In genomic region chr6:41631549-41631948, GRCm38 (mm10) we compare ENCODE assay signal across 32 mouse cellular contexts. TPM values are rescaled to one million over a fixed set of nuclear protein-coding genes. Genes with fewer than 3 reads are reported as not detected.
A peak's percentile ranks its signal among the peaks of the same experiment; 100 is the strongest.
DNase-seq lines count a peak whose midpoint lies in the region; ATAC-seq and TF ChIP-seq lines count a peak whose summit lies in the region.
"Had no signal": no experiment of that assay in that cellular context is flagged by ENCODE, and none has a peak within 500 bp of the region (broad histone marks: within the 10 kb centered on the region; RNA-seq: fewer than 3 reads in every experiment).

No protein-coding gene starts in this region.

- no peak for DNase-seq in forebrain, postnatal 0 days
- DNase-seq in forebrain, embryonic 14.5 days (ENCODE audit: low spot score) = no peak
- DNase-seq in layer of hippocampus, adult 2 months (ENCODE audit: low spot score in 2 of 2) = peak in 1 of 2 experiments; percentile 16
- no peak for DNase-seq in layer of hippocampus, postnatal 25 days (ENCODE audit: extremely low spot score in 1 of 2, low spot score in 1 of 2)
- peak; percentile 53 for DNase-seq in midbrain, embryonic 11.5 days (ENCODE audit: low spot score, missing footprints)
- no peak for DNase-seq in embryo, embryonic 9.5 days (ENCODE audit: extremely low spot score)
- DNase-seq: adrenal gland, adult 8-10 months; adrenal gland, postnatal 14 days; adrenal gland, postnatal 36 days; B cell, adult 2 months; cerebellum, adult 11 months; cerebellum, adult 18-20 months; cerebellum, adult 8-10 months; cerebellum, adult 9-11 months; cerebellum, postnatal 14 days; cerebellum, postnatal 36 days; embryo, embryonic 11 days had no signal

- TF ChIP-seq CTCF in forebrain, postnatal 0 days (IDR thresholded peaks at IDR 0.05; ENCODE audit: low read depth) = no peak
- no peak for TF ChIP-seq CTCF in layer of hippocampus, adult 2 months (conservative IDR thresholded peaks at IDR 0.05)

- no peak overlapping the region for H3K4me2 ChIP-seq in forebrain, postnatal 0 days (ENCODE audit: low read depth)
- no peak overlapping the region for H3K4me2 ChIP-seq in forebrain, embryonic 14.5 days (ENCODE audit: low read length)
- H3K4me2 ChIP-seq in midbrain, embryonic 11.5 days = no peak overlapping the region
- H3K4me2 ChIP-seq in midbrain, embryonic 16.5 days (ENCODE audit: low read length) = no peak overlapping the region
- H3K4me2 ChIP-seq: embryonic facial prominence, embryonic 12.5 days; forebrain, embryonic 13.5 days had no signal

- no peak overlapping the region for H3K9ac ChIP-seq in forebrain, postnatal 0 days
- H3K9ac ChIP-seq in forebrain, embryonic 14.5 days (ENCODE audit: low read length) = no peak overlapping the region
- H3K9ac ChIP-seq in midbrain, embryonic 11.5 days (ENCODE audit: low read length) = no peak overlapping the region
- no peak overlapping the region for H3K9ac ChIP-seq in midbrain, embryonic 16.5 days (ENCODE audit: low read depth, low read length)
- H3K9ac ChIP-seq: embryonic facial prominence, embryonic 12.5 days; forebrain, embryonic 13.5 days had no signal

- peak; percentile 48 for ATAC-seq in forebrain, postnatal 0 days
- no peak for ATAC-seq in forebrain, embryonic 14.5 days
- no peak for ATAC-seq in midbrain, embryonic 11.5 days (ENCODE audit: low FRiP score)
- ATAC-seq in midbrain, embryonic 16.5 days = no peak
- ATAC-seq: activated CD4-positive, CD25-positive, alpha-beta regulatory T cell, adult 4 months; CD4-positive, CD25-positive, alpha-beta regulatory T cell, adult 4 months; forebrain, embryonic 13.5 days; forebrain, embryonic 16.5 days; Patski had no signal

- H3K4me1 ChIP-seq in forebrain, postnatal 0 days (ENCODE audit: insufficient read depth) = no peaks in the 10 kb centered on the region
- no peaks in the 10 kb centered on the region for H3K4me1 ChIP-seq in forebrain, embryonic 14.5 days (ENCODE audit: control insufficient read depth, insufficient read depth, low read length)
- no peaks in the 10 kb centered on the region for H3K4me1 ChIP-seq in midbrain, embryonic 11.5 days (ENCODE audit: control insufficient read depth, insufficient read depth, low read length)
- H3K4me1 ChIP-seq in midbrain, embryonic 16.5 days (ENCODE audit: control insufficient read depth, insufficient read depth, low read length) = no peaks in the 10 kb centered on the region
- H3K4me1 ChIP-seq: embryonic facial prominence, embryonic 10.5 days; embryonic facial prominence, embryonic 12.5 days had no signal

- no peaks in the 10 kb centered on the region for H3K36me3 ChIP-seq in forebrain, postnatal 0 days (ENCODE audit: insufficient read depth)
- no peaks in the 10 kb centered on the region for H3K36me3 ChIP-seq in forebrain, embryonic 14.5 days (ENCODE audit: control insufficient read depth, insufficient read depth, low read length)
- no peaks in the 10 kb centered on the region for H3K36me3 ChIP-seq in midbrain, embryonic 11.5 days (ENCODE audit: control insufficient read depth, insufficient read depth, low read length)
- no peaks in the 10 kb centered on the region for H3K36me3 ChIP-seq in midbrain, embryonic 16.5 days (ENCODE audit: control insufficient read depth, insufficient read depth, low read length)
- H3K36me3 ChIP-seq: embryonic facial prominence, embryonic 10.5 days; embryonic facial prominence, embryonic 12.5 days; G1E had no signal

- H3K9me3 ChIP-seq in forebrain, postnatal 0 days (ENCODE audit: low read length) = no peaks in the 10 kb centered on the region
- no peaks in the 10 kb centered on the region for H3K9me3 ChIP-seq in forebrain, embryonic 14.5 days (replicated peaks; ENCODE audit: control insufficient read depth, low read length)
- no peaks in the 10 kb centered on the region for H3K9me3 ChIP-seq in midbrain, embryonic 11.5 days (ENCODE audit: control insufficient read depth, low read length)
- no peaks in the 10 kb centered on the region for H3K9me3 ChIP-seq in midbrain, embryonic 16.5 days (replicated peaks; ENCODE audit: control insufficient read depth, low read length, poor library complexity, severe bottlenecking)
- H3K9me3 ChIP-seq: embryonic facial prominence, embryonic 10.5 days; embryonic facial prominence, embryonic 12.5 days; forebrain, embryonic 13.5 days; G1E had no signal

- H3K4me3 ChIP-seq in forebrain, postnatal 0 days (ENCODE audit: low read depth, low read length) = no peak overlapping the region
- H3K4me3 ChIP-seq in forebrain, embryonic 14.5 days (ENCODE audit: low read depth, low read length) = no peak overlapping the region
- H3K4me3 ChIP-seq in layer of hippocampus, adult 2 months = no peak overlapping the region
- H3K4me3 ChIP-seq in midbrain, embryonic 11.5 days (ENCODE audit: low read depth, low read length) = no peak overlapping the region
- no peak overlapping the region for H3K4me3 ChIP-seq in midbrain, embryonic 16.5 days (ENCODE audit: low read depth, low read length)
- H3K4me3 ChIP-seq: embryonic facial prominence, embryonic 10.5 days; embryonic facial prominence, embryonic 12.5 days; forebrain, embryonic 13.5 days had no signal

- H3K27me3 ChIP-seq in forebrain, postnatal 0 days (ENCODE audit: insufficient read depth, low read length) = no peaks in the 10 kb centered on the region
- no peaks in the 10 kb centered on the region for H3K27me3 ChIP-seq in forebrain, embryonic 14.5 days (replicated peaks; ENCODE audit: control insufficient read depth, insufficient read depth, low read length)
- H3K27me3 ChIP-seq in midbrain, embryonic 11.5 days (ENCODE audit: control insufficient read depth, insufficient read depth, low read length) = no peaks in the 10 kb centered on the region
- no peaks in the 10 kb centered on the region for H3K27me3 ChIP-seq in midbrain, embryonic 16.5 days (ENCODE audit: control insufficient read depth, insufficient read depth, low read depth, low read length)
- H3K27me3 ChIP-seq: CH12.LX; embryonic facial prominence, embryonic 12.5 days; forebrain, embryonic 13.5 days; Patski had no signal

- 78% methylated on average over 4 of the region's 4 CpGs for WGBS in forebrain, postnatal 0 days
- WGBS in forebrain, embryonic 14.5 days = 83% methylated on average over 4 of the region's 4 CpGs
- 85% methylated on average over 4 of the region's 4 CpGs for WGBS in midbrain, embryonic 11.5 days
- whole genome bisulfite sequencing in midbrain, embryonic 16.5 days = 82% methylated on average over 4 of the region's 4 CpGs

- H3K27ac ChIP-seq in forebrain, postnatal 0 days (ENCODE audit: low read depth, low read length) = no peak overlapping the region
- H3K27ac ChIP-seq in forebrain, embryonic 14.5 days (ENCODE audit: low read depth, low read length) = no peak overlapping the region
- H3K27ac ChIP-seq in layer of hippocampus, adult 2 months = 0 out of 2 replicates have a peak overlapping the region, but pooled peaks have one; percentile 43
- H3K27ac ChIP-seq in midbrain, embryonic 11.5 days (ENCODE audit: low read depth, low read length) = no peak overlapping the region
- no peak overlapping the region for H3K27ac ChIP-seq in midbrain, embryonic 16.5 days (ENCODE audit: low read length)
- H3K27ac ChIP-seq: embryonic facial prominence, embryonic 10.5 days; embryonic facial prominence, embryonic 12.5 days; forebrain, embryonic 13.5 days had no signal

RNA-seq across cellular contexts. Expression of gene Trpv6, which starts 4.7 kb away (rescaled TPM):
- total RNA-seq in forebrain, postnatal 0 days (2014; rRNA removed) = not detected in 2 replicates
- 0.62 and 0.65 TPM in 2 replicates for polyA plus RNA-seq in forebrain, postnatal 0 days (2015; fragmentation: Nextera tagmentation; extraction: Ambion mirVana)
- 0.54 and 0.55 TPM in 2 replicates for polyA plus RNA-seq in forebrain, embryonic 14.5 days (2014; fragmentation: Nextera tagmentation; extraction: Ambion mirVana)
- total RNA-seq in layer of hippocampus, adult 2 months (2021) = under 1 TPM; 0.61 to 0.83 TPM
- total RNA-seq in layer of hippocampus, postnatal 25 days (2021) = 1 to 10 TPM in 1 of 2 experiments, under 1 TPM in 1; 0.57 to 1.2 TPM
- 0.26 and 0.27 TPM in 2 replicates for polyA plus RNA-seq in midbrain, embryonic 11.5 days (2014; fragmentation: Nextera tagmentation; extraction: Ambion mirVana)
- polyA plus RNA-seq in midbrain, embryonic 16.5 days (2015; fragmentation: Nextera tagmentation; extraction: Ambion mirVana) = 0.85 and 0.93 TPM in 2 replicates
- total RNA-seq: adrenal gland, adult 18-20 months; adrenal gland, postnatal 14 days; adrenal gland, postnatal 36 days; CH12.LX; common myeloid progenitor, adult 5-6 weeks had no signal
- polyA plus RNA-seq: G1E had no signal

RNA-seq across cellular contexts. Expression of gene Ephb6, which starts 26.3 kb away (rescaled TPM):
- total RNA-seq in forebrain, postnatal 0 days (2014; rRNA removed) = 47.6 and 58.4 TPM in 2 replicates
- 31.6 and 34.6 TPM in 2 replicates for polyA plus RNA-seq in forebrain, postnatal 0 days (2015; fragmentation: Nextera tagmentation; extraction: Ambion mirVana)
- polyA plus RNA-seq in forebrain, embryonic 14.5 days (2014; fragmentation: Nextera tagmentation; extraction: Ambion mirVana) = 20.2 and 24.7 TPM in 2 replicates
- 10 to 100 TPM; 74.3 to 77.3 TPM for total RNA-seq in layer of hippocampus, adult 2 months (2021)
- 10 to 100 TPM; 67.6 to 67.9 TPM for total RNA-seq in layer of hippocampus, postnatal 25 days (2021)
- polyA plus RNA-seq in midbrain, embryonic 11.5 days (2014; fragmentation: Nextera tagmentation; extraction: Ambion mirVana) = 9.9 and 10.7 TPM in 2 replicates
- polyA plus RNA-seq in midbrain, embryonic 16.5 days (2015; fragmentation: Nextera tagmentation; extraction: Ambion mirVana) = 43.7 and 46.4 TPM in 2 replicates
- total RNA-seq: CH12.LX had no signal

RNA-seq across cellular contexts. Expression of gene Trpv5, which starts 49.0 kb away (rescaled TPM):
- not detected in 2 replicates for total RNA-seq in forebrain, postnatal 0 days (2014; rRNA removed)
- not detected in 2 replicates for polyA plus RNA-seq in forebrain, postnatal 0 days (2015; fragmentation: Nextera tagmentation; extraction: Ambion mirVana)
- not detected in 2 replicates for polyA plus RNA-seq in forebrain, embryonic 14.5 days (2014; fragmentation: Nextera tagmentation; extraction: Ambion mirVana)
- total RNA-seq in layer of hippocampus, adult 2 months (2021) = not detected
- total RNA-seq in layer of hippocampus, postnatal 25 days (2021) = not detected
- not detected in 2 replicates for polyA plus RNA-seq in midbrain, embryonic 11.5 days (2014; fragmentation: Nextera tagmentation; extraction: Ambion mirVana)
- not detected in 2 replicates for polyA plus RNA-seq in midbrain, embryonic 16.5 days (2015; fragmentation: Nextera tagmentation; extraction: Ambion mirVana)
- total RNA-seq: adrenal gland, adult 18-20 months; adrenal gland, adult 8-10 months; adrenal gland, postnatal 14 days; CH12.LX; common myeloid progenitor, adult 5-6 weeks had no signal
- polyA plus RNA-seq: brain, embryonic 14.5 days; CD4-positive, CD25-positive, alpha-beta regulatory T cell, adult 4 months; embryonic facial prominence, embryonic 10.5 days; embryonic facial prominence, embryonic 12.5 days; embryonic facial prominence, embryonic 14.5 days; forebrain, embryonic 11.5 days; forebrain, embryonic 13.5 days; forebrain, embryonic 16.5 days; G1E; Patski had no signal

RNA-seq across cellular contexts. Expression of gene Llcfc1, which starts 52.7 kb away (rescaled TPM):
- not detected in 2 replicates for total RNA-seq in forebrain, postnatal 0 days (2014; rRNA removed)
- polyA plus RNA-seq in forebrain, postnatal 0 days (2015; fragmentation: Nextera tagmentation; extraction: Ambion mirVana) = not detected in 2 replicates
- polyA plus RNA-seq in forebrain, embryonic 14.5 days (2014; fragmentation: Nextera tagmentation; extraction: Ambion mirVana) = not detected in 2 replicates
- not detected for total RNA-seq in layer of hippocampus, adult 2 months (2021)
- not detected for total RNA-seq in layer of hippocampus, postnatal 25 days (2021)
- not detected in 2 replicates for polyA plus RNA-seq in midbrain, embryonic 11.5 days (2014; fragmentation: Nextera tagmentation; extraction: Ambion mirVana)
- not detected in 2 replicates for polyA plus RNA-seq in midbrain, embryonic 16.5 days (2015; fragmentation: Nextera tagmentation; extraction: Ambion mirVana)
- total RNA-seq: adrenal gland, adult 18-20 months; adrenal gland, adult 8-10 months; adrenal gland, postnatal 14 days; adrenal gland, postnatal 36 days; CH12.LX; common myeloid progenitor, adult 5-6 weeks; G1E had no signal
- polyA plus RNA-seq: activated CD4-positive, CD25-positive, alpha-beta regulatory T cell, adult 4 months; brain, embryonic 14.5 days; CD4-positive, CD25-positive, alpha-beta regulatory T cell, adult 4 months; embryonic facial prominence, embryonic 10.5 days; embryonic facial prominence, embryonic 12.5 days; embryonic facial prominence, embryonic 14.5 days; forebrain, embryonic 11.5 days; forebrain, embryonic 13.5 days; forebrain, embryonic 16.5 days; G1E; Patski had no signal
